Mouse (Mus musculus) layer of hippocampus, postnatal 14 days (tissue): ENCODE measurements around the gene Slc27a5. TPM values are rescaled to one million over a fixed set of nuclear protein-coding genes. Genes with fewer than 3 reads are reported as not detected.
A peak's percentile ranks its signal among the peaks of the same experiment; 100 is the strongest.

Source experiments
- DNase-seq, 2 experiments: peaks; one replicate each; pipeline ENCODE4 v3.0.0; 2021 to 2022; ENCODE audit warnings: low spot score in 2 of 2, mixed read lengths in 1 of 2
- total RNA-seq, 2 experiments: library from RNA; stranded (reverse); gene quantifications; 2 replicates each; pipeline ENCODE4 v1.2.3; 2021

The Slc27a5 gene
- total RNA-seq, 2 experiments from 2014 or later = 0.26 TPM; not detected in 1

GRCm38 (mm10) chr7:12987409-12988189, 10.4 kb downstream of the Slc27a5 start:
- no peak for DNase-seq

- no peak for DNase-seq
Observed at GRCm38 (mm10) chr7:12986906-12987305, 11.1 kb downstream of the Slc27a5 start.

GRCm38 (mm10) chr7:12985724-12986123, 12.3 kb downstream of the Slc27a5 start:
- no peak for DNase-seq

- DNase-seq = no peak
Observed at GRCm38 (mm10) chr7:12980291-12980690, 17.7 kb downstream of the Slc27a5 start.

GRCm38 (mm10) chr7:12979776-12980175, 18.2 kb downstream of the Slc27a5 start:
- DNase-seq = no peak

- no peak for DNase-seq
Observed at GRCm38 (mm10) chr7:12978931-12979722, 18.9 kb downstream of the Slc27a5 start.

- DNase-seq = peak; percentile 99
Observed at GRCm38 (mm10) chr7:12977682-12978389, 20.2 kb downstream of the Slc27a5 start, which contains the start of gene Zfp446. TSS of gene Zfp446 (plus strand) at chr7:12977848.

- no peak for DNase-seq
Observed at GRCm38 (mm10) chr7:12970906-12971305, 27.1 kb downstream of the Slc27a5 start.

- peak in 1 of 2 experiments; percentile 52 for DNase-seq
Observed at GRCm38 (mm10) chr7:12966104-12966845, 31.7 kb downstream of the Slc27a5 start.

GRCm38 (mm10) chr7:12965678-12966091, 32.3 kb downstream of the Slc27a5 start, which contains the start of gene Zfp324:
TSS of gene Zfp324 (plus strand) at chr7:12965838.
- peak; percentile 90 to 94 for DNase-seq

- DNase-seq = peak; percentile 42 to 64
Observed at GRCm38 (mm10) chr7:12961511-12962141, 36.4 kb downstream of the Slc27a5 start.

GRCm38 (mm10) chr7:12959718-12960117, 38.3 kb downstream of the Slc27a5 start:
- no peak for DNase-seq

- DNase-seq = no peak
Observed at GRCm38 (mm10) chr7:12958948-12959347, 39.0 kb downstream of the Slc27a5 start.

- DNase-seq = no peak
Observed at GRCm38 (mm10) chr7:12957511-12957910, 40.5 kb downstream of the Slc27a5 start.

- no peak for DNase-seq
Observed at GRCm38 (mm10) chr7:12954896-12955295, 43.1 kb downstream of the Slc27a5 start.

GRCm38 (mm10) chr7:12949872-12950229, 48.1 kb downstream of the Slc27a5 start:
- no peak for DNase-seq

- DNase-seq = peak; percentile 87 to 98
Observed at GRCm38 (mm10) chr7:12949032-12949871, 48.7 kb downstream of the Slc27a5 start.

- DNase-seq = no peak
Observed at GRCm38 (mm10) chr7:12943488-12943887, 54.5 kb downstream of the Slc27a5 start.

GRCm38 (mm10) chr7:12940599-12940998, 57.4 kb downstream of the Slc27a5 start:
- DNase-seq = no peak
